Mouse (Mus musculus): ENCODE measurements around the gene Ptpn1. TPM values are rescaled to one million over a fixed set of nuclear protein-coding genes. Genes with fewer than 3 reads are reported as not detected.

Gene Ptpn1
- polyA plus RNA-seq, 1 experiment from 2014 or later, result 56.7 TPM

DNA sequence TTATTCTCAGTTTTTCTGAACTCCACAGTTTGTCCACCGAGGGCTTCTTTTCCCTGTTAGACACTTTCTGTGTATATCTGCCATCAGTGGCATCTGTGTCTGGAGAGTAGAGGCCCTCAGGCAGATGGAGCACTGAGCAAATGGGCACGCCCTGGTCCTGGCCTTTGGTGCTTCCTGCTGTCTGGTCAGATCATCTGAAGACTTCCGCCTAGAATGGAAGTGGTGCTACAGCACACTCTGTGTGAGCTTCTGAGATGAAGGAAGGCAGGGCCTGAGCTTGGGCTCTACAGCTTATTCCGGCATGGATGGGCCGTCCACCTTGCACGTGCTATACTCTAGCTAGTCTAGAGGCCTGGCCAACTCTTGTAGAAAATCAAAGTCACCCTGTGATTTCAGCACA, 30.5 kb downstream of the Ptpn1 start:
- ATAC-seq (ENCODE audit: low FRiP score, low TSS enrichment), result no peak
- Histone ChIP-seq H3K27me3 (ENCODE audit: insufficient read depth, low read length) (no peaks in the 10 kb centered on the region), H3K4me2 (replicated peaks; ENCODE audit: low read depth, low read length) (no peak overlapping the region), H3K4me1 (ENCODE audit: insufficient read depth, low read length) (peaks cover 23% of the 10 kb centered on the region), H3K4me3 (ENCODE audit: low read length) (no peak overlapping the region), H3K27ac (ENCODE audit: low read length) (no peak overlapping the region), H3K9me3 (ENCODE audit: low read length) (no peaks in the 10 kb centered on the region), H3K36me3 (ENCODE audit: insufficient read depth, low read length) (peaks cover 33% of the 10 kb centered on the region), H3K9ac (replicated peaks; ENCODE audit: low read length) (no peak overlapping the region)
- WGBS, result 83% methylated on average over 6 of the region's 6 CpGs

DNA sequence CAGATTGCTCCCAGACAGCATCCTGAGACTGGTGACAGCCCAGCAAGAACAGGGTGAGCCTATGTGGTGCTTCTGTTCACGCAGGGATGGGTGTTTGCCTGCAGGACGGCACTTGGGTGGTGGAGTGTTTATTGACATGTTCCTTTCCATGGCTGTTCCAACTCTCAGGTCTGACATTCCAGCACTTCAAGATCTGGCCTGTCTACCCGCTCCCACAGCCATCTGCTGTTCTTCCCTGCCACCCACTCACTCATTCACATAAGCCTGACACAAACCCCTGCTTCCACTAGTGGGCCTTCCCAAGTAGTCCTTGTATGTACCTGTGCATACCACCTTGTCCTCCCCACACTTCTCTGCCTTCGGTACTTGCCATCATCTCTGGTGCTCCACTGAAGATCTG, 31.3 kb downstream of the Ptpn1 start:
- no peak overlapping the region for H3K4me3 ChIP-seq (ENCODE audit: low read length)
- 83% methylated on average over 4 of the region's 4 CpGs for WGBS
- H3K4me1 ChIP-seq (ENCODE audit: insufficient read depth, low read length), result peaks cover 19% of the 10 kb centered on the region
- no peak for ATAC-seq (ENCODE audit: low FRiP score, low TSS enrichment)
- H3K27ac ChIP-seq (ENCODE audit: low read length), result no peak overlapping the region
- H3K4me2 ChIP-seq (replicated peaks; ENCODE audit: low read depth, low read length), result no peak overlapping the region
- H3K9me3 ChIP-seq (ENCODE audit: low read length), result no peaks in the 10 kb centered on the region
- no peak overlapping the region for H3K9ac ChIP-seq (replicated peaks; ENCODE audit: low read length)
- H3K27me3 ChIP-seq (ENCODE audit: insufficient read depth, low read length), result no peaks in the 10 kb centered on the region
- peaks cover 40% of the 10 kb centered on the region for H3K36me3 ChIP-seq (ENCODE audit: insufficient read depth, low read length)

GRCm38 (mm10) chr2:167963778-167964300, 32.0 kb downstream of the Ptpn1 start:
- 84% methylated on average over 9 of the region's 9 CpGs for WGBS
- Histone ChIP-seq H3K36me3 (ENCODE audit: insufficient read depth, low read length) (peaks cover 40% of the 10 kb centered on the region), H3K4me2 (replicated peaks; ENCODE audit: low read depth, low read length) (no peak overlapping the region), H3K4me3 (ENCODE audit: low read length) (no peak overlapping the region), H3K4me1 (ENCODE audit: insufficient read depth, low read length) (peaks cover 19% of the 10 kb centered on the region), H3K9me3 (ENCODE audit: low read length) (no peaks in the 10 kb centered on the region), H3K9ac (replicated peaks; ENCODE audit: low read length) (no peak overlapping the region), H3K27ac (ENCODE audit: low read length) (no peak overlapping the region), H3K27me3 (ENCODE audit: insufficient read depth, low read length) (no peaks in the 10 kb centered on the region)
- ATAC-seq (ENCODE audit: low FRiP score, low TSS enrichment), result no peak

- H3K27ac ChIP-seq (ENCODE audit: low read length), result no peak overlapping the region
- no peaks in the 10 kb centered on the region for H3K27me3 ChIP-seq (ENCODE audit: insufficient read depth, low read length)
- peaks cover 14% of the 10 kb centered on the region for H3K4me1 ChIP-seq (ENCODE audit: insufficient read depth, low read length)
- no peak overlapping the region for H3K4me3 ChIP-seq (ENCODE audit: low read length)
- no peak for ATAC-seq (ENCODE audit: low FRiP score, low TSS enrichment)
- 89% methylated on average over 9 of the region's 9 CpGs for WGBS
- H3K4me2 ChIP-seq (replicated peaks; ENCODE audit: low read depth, low read length), result no peak overlapping the region
- H3K9me3 ChIP-seq (ENCODE audit: low read length), result no peaks in the 10 kb centered on the region
- peaks cover 40% of the 10 kb centered on the region for H3K36me3 ChIP-seq (ENCODE audit: insufficient read depth, low read length)
- H3K9ac ChIP-seq (replicated peaks; ENCODE audit: low read length), result no peak overlapping the region
These were observed 32.5 kb downstream of the Ptpn1 start for GRCm38 (mm10) chr2:167964320-167964719.

- Histone ChIP-seq H3K9ac (replicated peaks; ENCODE audit: low read length) (no peak overlapping the region), H3K27me3 (ENCODE audit: insufficient read depth, low read length) (no peaks in the 10 kb centered on the region), H3K27ac (ENCODE audit: low read length) (no peak overlapping the region), H3K9me3 (ENCODE audit: low read length) (no peaks in the 10 kb centered on the region), H3K36me3 (ENCODE audit: insufficient read depth, low read length) (peaks cover 40% of the 10 kb centered on the region), H3K4me1 (ENCODE audit: insufficient read depth, low read length) (no peaks in the 10 kb centered on the region), H3K4me2 (replicated peaks; ENCODE audit: low read depth, low read length) (no peak overlapping the region), H3K4me3 (ENCODE audit: low read length) (no peak overlapping the region)
- WGBS, result 87% methylated on average over 3 of the region's 3 CpGs
- ATAC-seq (ENCODE audit: low FRiP score, low TSS enrichment), result no peak
These were observed 34.1 kb downstream of the Ptpn1 start for GRCm38 (mm10) chr2:167965911-167966310.

DNA sequence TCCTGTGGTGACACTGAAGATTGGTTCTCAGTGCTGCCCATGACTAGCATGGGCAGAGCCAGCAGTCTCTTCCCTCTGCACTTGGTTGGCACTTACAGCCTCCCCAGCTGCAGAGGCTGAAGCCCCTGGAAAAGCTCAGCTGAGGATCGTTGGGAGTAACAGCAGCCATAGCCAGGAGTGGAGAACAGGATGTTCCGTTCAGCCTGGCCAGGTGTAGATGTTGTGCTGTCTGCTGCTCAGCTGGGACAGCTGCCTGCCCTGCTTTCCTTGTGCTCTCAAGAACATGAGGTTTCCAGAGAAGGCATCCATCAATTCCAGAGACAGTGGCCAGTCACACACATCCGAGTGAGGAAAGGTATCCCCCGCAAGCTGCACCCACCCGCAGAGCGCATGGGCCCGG, 36.6 kb downstream of the Ptpn1 start:
- no peak for ATAC-seq (ENCODE audit: low FRiP score, low TSS enrichment)
- 89% methylated on average over 7 of the region's 7 CpGs for WGBS
- H3K36me3 ChIP-seq (ENCODE audit: insufficient read depth, low read length), result peaks cover 57% of the 10 kb centered on the region
- no peak overlapping the region for H3K9ac ChIP-seq (replicated peaks; ENCODE audit: low read length)
- no peak overlapping the region for H3K27ac ChIP-seq (ENCODE audit: low read length)
- no peaks in the 10 kb centered on the region for H3K9me3 ChIP-seq (ENCODE audit: low read length)
- no peak overlapping the region for H3K4me3 ChIP-seq (ENCODE audit: low read length)
- H3K4me2 ChIP-seq (replicated peaks; ENCODE audit: low read depth, low read length), result no peak overlapping the region
- H3K27me3 ChIP-seq (ENCODE audit: insufficient read depth, low read length), result no peaks in the 10 kb centered on the region
- H3K4me1 ChIP-seq (ENCODE audit: insufficient read depth, low read length), result no peaks in the 10 kb centered on the region

GRCm38 (mm10) chr2:167969851-167970541, 38.1 kb downstream of the Ptpn1 start:
- Histone ChIP-seq H3K27ac (ENCODE audit: low read length) (no peak overlapping the region), H3K36me3 (ENCODE audit: insufficient read depth, low read length) (peaks cover 61% of the 10 kb centered on the region)

DNA sequence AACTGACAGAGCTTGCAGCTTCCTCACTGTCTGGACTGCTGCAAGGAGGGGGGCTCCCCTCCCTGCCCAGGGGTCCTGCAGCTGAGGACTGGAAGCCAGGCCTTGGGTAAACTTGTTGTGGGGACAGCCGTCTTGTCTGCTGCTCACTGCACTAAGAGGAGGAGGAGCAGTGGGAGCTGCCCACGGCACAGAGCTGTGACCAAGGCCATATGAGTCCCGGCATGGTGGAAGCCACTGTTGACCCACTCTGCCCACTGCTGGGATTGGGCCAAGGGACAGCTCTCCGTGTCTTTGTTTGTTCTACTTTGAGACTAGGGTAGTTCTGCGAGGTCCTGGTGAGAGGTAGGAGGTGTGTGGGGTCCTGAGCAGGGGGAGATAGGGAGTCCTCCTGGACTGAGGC, 40.3 kb downstream of the Ptpn1 start:
- 65% methylated on average over 5 of the region's 5 CpGs for WGBS
- ATAC-seq (ENCODE audit: low FRiP score, low TSS enrichment), result no peak; the same call in 1 of the 2 replicates
- Histone ChIP-seq H3K4me1 (ENCODE audit: insufficient read depth, low read length) (no peaks in the 10 kb centered on the region), H3K4me2 (replicated peaks; ENCODE audit: low read depth, low read length) (no peak overlapping the region), H3K9me3 (ENCODE audit: low read length) (no peaks in the 10 kb centered on the region), H3K36me3 (ENCODE audit: insufficient read depth, low read length) (peaks cover 60% of the 10 kb centered on the region), H3K27ac (ENCODE audit: low read length) (no peak overlapping the region), H3K27me3 (ENCODE audit: insufficient read depth, low read length) (no peaks in the 10 kb centered on the region), H3K9ac (replicated peaks; ENCODE audit: low read length) (no peak overlapping the region), H3K4me3 (ENCODE audit: low read length) (no peak overlapping the region)

More at GRCm38 (mm10) chr2:167969851-167970541, 38.1 kb downstream of the Ptpn1 start:
- no peak overlapping the region for H3K4me2 ChIP-seq (replicated peaks; ENCODE audit: low read depth, low read length)
- ATAC-seq (ENCODE audit: low FRiP score, low TSS enrichment), result no peak
- H3K9me3 ChIP-seq (ENCODE audit: low read length), result no peaks in the 10 kb centered on the region
- no peak overlapping the region for H3K9ac ChIP-seq (replicated peaks; ENCODE audit: low read length)
- H3K4me1 ChIP-seq (ENCODE audit: insufficient read depth, low read length), result no peaks in the 10 kb centered on the region
- H3K27me3 ChIP-seq (ENCODE audit: insufficient read depth, low read length), result no peaks in the 10 kb centered on the region
- H3K4me3 ChIP-seq (ENCODE audit: low read length), result no peak overlapping the region
- WGBS, result 80% methylated on average over 10 of the region's 10 CpGs

- no peaks in the 10 kb centered on the region for H3K4me1 ChIP-seq (ENCODE audit: insufficient read depth, low read length)
- no peaks in the 10 kb centered on the region for H3K9me3 ChIP-seq (ENCODE audit: low read length)
- H3K9ac ChIP-seq (replicated peaks; ENCODE audit: low read length), result no peak overlapping the region
- no peak for ATAC-seq (ENCODE audit: low FRiP score, low TSS enrichment)
- H3K4me2 ChIP-seq (replicated peaks; ENCODE audit: low read depth, low read length), result no peak overlapping the region
- no peak overlapping the region for H3K4me3 ChIP-seq (ENCODE audit: low read length)
- H3K27me3 ChIP-seq (ENCODE audit: insufficient read depth, low read length), result no peaks in the 10 kb centered on the region
- 56% methylated on average over 1 of the region's 1 CpGs for WGBS
- H3K36me3 ChIP-seq (ENCODE audit: insufficient read depth, low read length), result peaks cover 55% of the 10 kb centered on the region
- no peak overlapping the region for H3K27ac ChIP-seq (ENCODE audit: low read length)
These were observed 41.0 kb downstream of the Ptpn1 start for GRCm38 (mm10) chr2:167972809-167973208.

GRCm38 (mm10) chr2:167975746-167976145, 43.9 kb downstream of the Ptpn1 start:
- WGBS, result 82% methylated on average over 12 of the region's 12 CpGs
- Histone ChIP-seq H3K4me2 (replicated peaks; ENCODE audit: low read depth, low read length) (no peak overlapping the region), H3K4me3 (ENCODE audit: low read length) (no peak overlapping the region), H3K9me3 (ENCODE audit: low read length) (no peaks in the 10 kb centered on the region), H3K27me3 (ENCODE audit: insufficient read depth, low read length) (no peaks in the 10 kb centered on the region), H3K36me3 (ENCODE audit: insufficient read depth, low read length) (peaks cover 56% of the 10 kb centered on the region), H3K27ac (ENCODE audit: low read length) (no peak overlapping the region), H3K4me1 (ENCODE audit: insufficient read depth, low read length) (no peaks in the 10 kb centered on the region), H3K9ac (replicated peaks; ENCODE audit: low read length) (no peak overlapping the region)
- no peak for ATAC-seq (ENCODE audit: low FRiP score, low TSS enrichment)

Measured in kidney, embryonic 16.5 days (tissue).